Mouse (Mus musculus) spleen, postnatal 14 days (tissue): ENCODE measurements around the gene Btbd35f3.
"Not testable (repeated sequence)": the region's sequence is repeated elsewhere in the genome, so short reads cannot be mapped to it uniquely, and the experiment has no call there.

ENCODE experiments used
- DNase-seq, 2 experiments: peaks; one replicate each; pipeline ENCODE4 v3.0.0; 2021 to 2022; ENCODE audit warnings: low spot score in 2 of 2

Btbd35f3 gene

DNA sequence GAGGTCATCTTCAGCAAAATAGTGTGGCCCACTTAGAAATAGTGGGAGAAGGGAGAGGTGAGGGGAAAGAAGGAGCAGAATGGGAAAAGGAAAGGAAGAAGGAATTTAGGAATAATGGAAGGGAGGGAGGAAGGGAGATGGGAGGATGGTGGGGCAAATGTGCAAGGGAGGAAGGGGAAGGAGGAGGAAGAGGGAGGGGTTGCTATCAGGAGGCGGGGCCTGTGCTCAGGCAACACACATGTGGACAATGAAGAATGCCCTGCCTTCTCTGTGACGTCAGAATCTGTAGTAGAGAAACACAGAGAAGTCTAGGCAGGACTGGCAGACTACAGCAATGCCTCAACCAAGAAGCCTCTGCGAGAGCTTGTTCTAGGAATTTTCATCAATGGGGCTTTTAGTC, at the start of gene Btbd35f3:
TSS of gene Btbd35f3 (plus strand) at position 301 of the 400 bp plus-strand sequence.
- not testable (repeated sequence) for DNase-seq
